Mouse (Mus musculus): Measurements from ENCODE around the gene Ms4a8a.

The Ms4a8a gene

GRCm38 (mm10) chr19:11017891-11018290 lies 63.0 kb downstream of the Ms4a8a start, which contains the start of gene Ms4a18:
Ms4a18 (minus strand) TSS chr19:11018031.
- no peak for DNase-seq (ENCODE audit: extremely low spot score, low spot score)

All from neural tube, embryonic 10.5 days (tissue).